ENCODE assay signal across 12 mouse cellular contexts in the genomic region with DNA sequence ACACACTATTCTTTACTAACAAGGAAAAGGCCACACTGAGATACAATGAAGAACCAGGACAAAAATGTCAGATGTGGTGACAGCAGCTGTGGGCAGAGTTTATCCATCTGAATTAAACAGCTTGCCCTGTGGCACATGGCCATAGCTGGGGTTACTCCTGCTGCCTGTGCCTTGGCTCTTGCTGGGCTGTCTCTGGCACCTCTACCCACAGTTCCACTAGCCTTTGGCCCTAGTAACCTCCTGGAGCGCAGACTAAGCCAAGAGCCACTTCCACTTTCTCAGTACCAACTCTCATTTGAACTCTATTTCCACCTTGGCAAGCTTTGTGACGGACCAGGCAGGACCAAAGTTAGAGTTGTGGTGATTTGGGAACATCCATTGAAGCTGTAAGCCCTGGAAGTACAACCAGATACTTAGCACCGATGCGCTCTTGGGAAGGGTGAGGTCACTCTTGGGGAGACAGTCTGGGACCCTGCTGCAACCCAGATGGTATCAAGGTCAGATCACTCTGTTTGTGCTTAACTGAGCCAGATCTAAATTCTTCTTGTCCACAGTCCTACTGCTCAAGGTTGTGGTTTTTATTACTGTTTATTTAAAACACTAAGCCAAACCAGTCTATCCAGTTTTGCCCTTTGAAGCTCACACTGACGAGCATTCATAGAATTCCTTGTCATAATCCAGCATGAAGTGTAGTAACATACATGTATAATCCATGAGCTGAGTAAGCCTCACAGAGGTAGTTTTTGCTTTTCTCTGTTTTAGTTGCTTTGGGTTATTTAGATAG.
DNase-seq lines count a peak whose midpoint lies in the region; ATAC-seq and TF ChIP-seq lines count a peak whose summit lies in the region.
"Had no signal": no experiment of that assay in that cellular context is flagged by ENCODE, and none has a peak within 500 bp of the region (broad histone marks: within the 10 kb centered on the region; RNA-seq: fewer than 3 reads in every experiment).

No protein-coding gene starts in this region.

- H3K36me3 ChIP-seq in intestine, embryonic 14.5 days (ENCODE audit: control insufficient read depth, insufficient read depth, low read length), result no peaks in the 10 kb centered on the region
- H3K36me3 ChIP-seq in lung, embryonic 14.5 days (ENCODE audit: insufficient read depth), result no peaks in the 10 kb centered on the region
- H3K36me3 ChIP-seq in neural tube, embryonic 15.5 days, result no peaks in the 10 kb centered on the region

- H3K9ac ChIP-seq in intestine, embryonic 14.5 days (ENCODE audit: low read length), result no peak overlapping the region
- no peak overlapping the region for H3K9ac ChIP-seq in lung, embryonic 14.5 days
- H3K9ac ChIP-seq in neural tube, embryonic 15.5 days (replicated peaks), result no peak overlapping the region

- no peak overlapping the region for H3K4me3 ChIP-seq in intestine, embryonic 14.5 days (ENCODE audit: low read depth, low read length)
- no peak overlapping the region for H3K4me3 ChIP-seq in lung, embryonic 14.5 days (ENCODE audit: low read depth, low read length)
- no peak overlapping the region for H3K4me3 ChIP-seq in neural tube, embryonic 15.5 days (replicated peaks)

- H3K27me3 ChIP-seq in intestine, embryonic 14.5 days (replicated peaks; ENCODE audit: control insufficient read depth, insufficient read depth, low read length), result no peaks in the 10 kb centered on the region
- H3K27me3 ChIP-seq in lung, embryonic 14.5 days (ENCODE audit: insufficient read depth, low read length), result no peaks in the 10 kb centered on the region
- no peaks in the 10 kb centered on the region for H3K27me3 ChIP-seq in neural tube, embryonic 15.5 days (replicated peaks)

- TF ChIP-seq CTCF in lung, embryonic 14.5 days (IDR thresholded peaks at IDR 0.05; ENCODE audit: low read depth), result no peak

- peak; percentile 20 to 32 for DNase-seq in cerebellum, postnatal 14 days
- DNase-seq in cerebellum, adult 11 months, result no peak
- DNase-seq in Muller cell, postnatal 12 days (ENCODE audit: inconsistent ontology term), result peak; percentile 2
- DNase-seq in intestine, embryonic 14.5 days (ENCODE audit: low spot score), result peak; percentile 56
- peak; percentile 66 for DNase-seq in lung, embryonic 14.5 days
- no peak for DNase-seq in layer of hippocampus, adult 9-11 months
- no peak for DNase-seq in left cerebral cortex, adult 9 months (ENCODE audit: low spot score in 2 of 2)
- DNase-seq: B cell, adult 2 months; cerebellum, adult 9-11 months; right cerebral cortex, adult 18-20 months had no signal

- WGBS in intestine, embryonic 14.5 days, result 70% methylated on average over 5 of the region's 5 CpGs
- WGBS in lung, embryonic 14.5 days, result 62% methylated on average over 5 of the region's 5 CpGs
- WGBS in neural tube, embryonic 15.5 days, result 97% methylated on average over 5 of the region's 5 CpGs

- no peak overlapping the region for H3K4me2 ChIP-seq in intestine, embryonic 14.5 days (ENCODE audit: low read length)
- H3K4me2 ChIP-seq in lung, embryonic 14.5 days, result no peak overlapping the region
- no peak overlapping the region for H3K4me2 ChIP-seq in neural tube, embryonic 15.5 days

- no peaks in the 10 kb centered on the region for H3K4me1 ChIP-seq in intestine, embryonic 14.5 days (replicated peaks; ENCODE audit: control insufficient read depth, insufficient read depth, low read length)
- no peaks in the 10 kb centered on the region for H3K4me1 ChIP-seq in lung, embryonic 14.5 days (ENCODE audit: insufficient read depth)
- H3K4me1 ChIP-seq in neural tube, embryonic 15.5 days, result no peaks in the 10 kb centered on the region

- no peak overlapping the region for H3K27ac ChIP-seq in intestine, embryonic 14.5 days (ENCODE audit: low read depth)
- 0 out of 2 replicates have a peak overlapping the region, but pooled peaks have one; percentile 13 for H3K27ac ChIP-seq in lung, embryonic 14.5 days (ENCODE audit: low read depth)
- no peak overlapping the region for H3K27ac ChIP-seq in neural tube, embryonic 15.5 days (replicated peaks)

- ATAC-seq in intestine, embryonic 14.5 days (replicated peaks; ENCODE audit: low FRiP score, low TSS enrichment, low read depth), result peak; percentile 88
- ATAC-seq in lung, embryonic 14.5 days (ENCODE audit: insufficient read depth), result peak; percentile 81
- no peak for ATAC-seq in neural tube, embryonic 15.5 days (ENCODE audit: low FRiP score)
- ATAC-seq: forebrain, embryonic 16.5 days had no signal

- no peaks in the 10 kb centered on the region for H3K9me3 ChIP-seq in intestine, embryonic 14.5 days (ENCODE audit: control insufficient read depth, low read length)
- no peaks in the 10 kb centered on the region for H3K9me3 ChIP-seq in lung, embryonic 14.5 days (ENCODE audit: low read depth, low read length)
- no peaks in the 10 kb centered on the region for H3K9me3 ChIP-seq in neural tube, embryonic 15.5 days (replicated peaks)

Comparison
In these comparisons a context has a peak if more than half of its experiments do, and no peak if none do; other contexts are left out.
1. DNase-seq: peak in cerebellum, postnatal 14 days (2 of 2), Muller cell, postnatal 12 days (single experiment), intestine, embryonic 14.5 days (single experiment) and lung, embryonic 14.5 days (single experiment); none in cerebellum, adult 11 months (single experiment), layer of hippocampus, adult 9-11 months (single experiment) and left cerebral cortex, adult 9 months (0 of 2).